Comparison of ENCODE assay signal across 19 mouse cellular contexts in genomic region chr1:90368581-90368980, GRCm38 (mm10).
DNase-seq lines count a peak whose midpoint lies in the region; ATAC-seq lines count a peak whose summit lies in the region.
"Had no signal": no experiment of that assay in that cellular context is flagged by ENCODE, and none has a peak within 500 bp of the region (broad histone marks: within the 10 kb centered on the region; RNA-seq: fewer than 3 reads in every experiment).

No protein-coding gene starts in this region.

- DNase-seq in frontal cortex, postnatal 14 days (ENCODE audit: low spot score in 2 of 2) = no peak
- DNase-seq in right cerebral cortex, adult 2 months (ENCODE audit: low spot score in 2 of 2) = peak; percentile 26 to 39
- no peak for DNase-seq in right cerebral cortex, postnatal 14 days
- DNase-seq in spleen, postnatal 10 days (ENCODE audit: low spot score in 2 of 2) = peak; percentile 5 to 27
- no peak for DNase-seq in forebrain, embryonic 14.5 days (ENCODE audit: low spot score)
- DNase-seq in layer of hippocampus, postnatal 10 days (ENCODE audit: low spot score in 2 of 2) = no peak
- DNase-seq: adrenal gland, adult 8-10 months; cerebellum, adult 8-10 months; gastrocnemius, postnatal 25 days; kidney, adult 9 months; liver, embryonic 13.5 days; right cerebral cortex, postnatal 25 days; thymus, adult 18-20 months had no signal

- 18% methylated on average over 10 of the region's 10 CpGs for WGBS in heart, embryonic 14.5 days
- 86% methylated on average over 10 of the region's 10 CpGs for whole genome bisulfite sequencing in forebrain, embryonic 14.5 days

- H3K27me3 ChIP-seq in heart, embryonic 14.5 days (ENCODE audit: control insufficient read depth, insufficient read depth, low read length) = no peaks in the 10 kb centered on the region
- no peaks in the 10 kb centered on the region for H3K27me3 ChIP-seq in forebrain, embryonic 14.5 days (replicated peaks; ENCODE audit: control insufficient read depth, insufficient read depth, low read length)
- H3K27me3 ChIP-seq: embryonic facial prominence, embryonic 15.5 days; limb, embryonic 12.5 days; liver, embryonic 13.5 days; lung, embryonic 15.5 days had no signal

- 0 out of 2 replicates have a peak, but pooled peaks cover 4% of the 10 kb centered on the region for H3K9me3 ChIP-seq in heart, embryonic 14.5 days (ENCODE audit: control insufficient read depth, low read length)
- H3K9me3 ChIP-seq in forebrain, embryonic 14.5 days (replicated peaks; ENCODE audit: control insufficient read depth, low read length) = no peaks in the 10 kb centered on the region; the same call in 1 of the 2 replicates
- H3K9me3 ChIP-seq: embryonic facial prominence, embryonic 15.5 days; forebrain, embryonic 10.5 days; liver, embryonic 13.5 days; lung, embryonic 15.5 days had no signal

- no peak overlapping the region for H3K4me3 ChIP-seq in heart, embryonic 14.5 days (ENCODE audit: control insufficient read depth in 1 of 2, insufficient read depth in 1 of 2, low read depth in 1 of 2, low read length in 2 of 2)
- H3K4me3 ChIP-seq in forebrain, embryonic 14.5 days (ENCODE audit: low read depth, low read length) = no peak overlapping the region
- H3K4me3 ChIP-seq: embryonic facial prominence, embryonic 15.5 days; forebrain, embryonic 10.5 days; limb, embryonic 12.5 days; liver, embryonic 13.5 days; lung, embryonic 15.5 days had no signal

- 0 out of 2 replicates have a peak overlapping the region, but pooled peaks have one; percentile 11 for H3K4me2 ChIP-seq in heart, embryonic 14.5 days (ENCODE audit: low read length)
- no peak overlapping the region for H3K4me2 ChIP-seq in forebrain, embryonic 14.5 days (ENCODE audit: low read length)
- H3K4me2 ChIP-seq: embryonic facial prominence, embryonic 15.5 days; limb, embryonic 12.5 days; liver, embryonic 13.5 days; lung, embryonic 15.5 days had no signal

- no peaks in the 10 kb centered on the region for H3K36me3 ChIP-seq in heart, embryonic 14.5 days (ENCODE audit: control insufficient read depth, insufficient read depth, low read length)
- H3K36me3 ChIP-seq in forebrain, embryonic 14.5 days (ENCODE audit: control insufficient read depth, insufficient read depth, low read length) = no peaks in the 10 kb centered on the region
- H3K36me3 ChIP-seq: embryonic facial prominence, embryonic 15.5 days; forebrain, embryonic 10.5 days; limb, embryonic 12.5 days; liver, embryonic 13.5 days; lung, embryonic 15.5 days had no signal

- peak overlapping the region; percentile 62 to 68 for H3K27ac ChIP-seq in heart, embryonic 14.5 days (replicated peaks in 1 of 2; ENCODE audit: control insufficient read depth in 1 of 2, insufficient read depth in 1 of 2, low read depth in 2 of 2, low read length in 2 of 2)
- no peak overlapping the region for H3K27ac ChIP-seq in forebrain, embryonic 14.5 days (ENCODE audit: low read depth, low read length)
- H3K27ac ChIP-seq: embryonic facial prominence, embryonic 15.5 days; forebrain, embryonic 10.5 days; limb, embryonic 12.5 days; liver, embryonic 13.5 days; lung, embryonic 15.5 days had no signal

- peaks cover 6% of the 10 kb centered on the region in 2 experiments for H3K4me1 ChIP-seq in heart, embryonic 14.5 days (ENCODE audit: control insufficient read depth in 2 of 2, insufficient read depth in 2 of 2, low read length in 2 of 2)
- no peaks in the 10 kb centered on the region for H3K4me1 ChIP-seq in forebrain, embryonic 14.5 days (ENCODE audit: control insufficient read depth, insufficient read depth, low read length)
- H3K4me1 ChIP-seq: liver, embryonic 13.5 days; lung, embryonic 15.5 days had no signal

- 0 out of 2 replicates have a peak, but pooled peaks have one; percentile 22 for ATAC-seq in frontal cortex, adult (ENCODE audit: low TSS enrichment)
- no peak for ATAC-seq in heart, embryonic 14.5 days (ENCODE audit: insufficient number of reproducible peaks, insufficient read depth, low FRiP score, low read depth)
- no peak for ATAC-seq in forebrain, embryonic 14.5 days

- H3K9ac ChIP-seq in heart, embryonic 14.5 days (ENCODE audit: low read length) = no peak overlapping the region
- H3K9ac ChIP-seq in forebrain, embryonic 14.5 days (ENCODE audit: low read length) = no peak overlapping the region
- H3K9ac ChIP-seq: embryonic facial prominence, embryonic 15.5 days; limb, embryonic 12.5 days; liver, embryonic 13.5 days; lung, embryonic 15.5 days had no signal

Comparison
In these comparisons a context has a peak if more than half of its experiments do, and no peak if none do; other contexts are left out.
1. DNase-seq: peak in right cerebral cortex, adult 2 months (2 of 2) and spleen, postnatal 10 days (2 of 2); none in frontal cortex, postnatal 14 days (0 of 2), right cerebral cortex, postnatal 14 days (single experiment), forebrain, embryonic 14.5 days (single experiment) and layer of hippocampus, postnatal 10 days (0 of 2).